Mouse (Mus musculus) kidney, adult 9 months (tissue): ENCODE data around the gene E030030I06Rik.
"Not testable (repeated sequence)": the region's sequence is repeated elsewhere in the genome, so short reads cannot be mapped to it uniquely, and the experiment has no call there.

Source experiments
- DNase-seq: peaks from one replicate; pipeline ENCODE4 v3.0.0; 2022

E030030I06Rik gene

DNA sequence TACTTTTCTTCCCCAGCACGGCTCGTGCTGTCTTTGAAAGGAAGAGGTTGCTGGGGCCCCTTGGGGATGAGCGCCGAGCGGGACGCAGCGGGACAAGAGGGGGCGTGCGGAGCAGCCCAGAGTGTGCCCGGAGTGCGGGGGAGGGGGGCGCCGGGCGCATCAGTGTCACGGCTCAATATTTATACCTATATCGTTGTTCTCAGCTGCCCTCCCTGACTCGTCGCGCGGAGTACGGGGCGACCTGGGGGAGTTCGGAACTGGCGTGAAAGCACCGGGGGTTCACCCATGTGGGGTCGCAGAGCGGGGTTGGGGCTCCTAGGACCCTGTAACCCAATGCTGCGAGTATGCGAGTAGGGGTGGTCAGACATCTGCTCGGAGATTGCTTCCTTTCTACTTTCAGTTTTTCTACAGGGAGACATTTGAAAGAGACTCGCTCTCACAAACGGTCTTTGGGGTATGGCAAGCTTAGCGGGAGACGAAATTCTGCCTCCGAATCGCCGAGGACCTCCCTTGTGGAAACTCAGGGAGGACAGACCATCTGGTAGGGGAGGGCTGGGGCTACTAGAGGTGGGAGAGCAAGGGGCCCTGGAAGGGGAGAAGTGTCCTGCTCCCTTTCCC, at the start of gene E030030I06Rik:
E030030I06Rik (minus strand) TSS at position 198 of the 618 bp plus-strand sequence.
- peak; percentile 32 for DNase-seq

DNA sequence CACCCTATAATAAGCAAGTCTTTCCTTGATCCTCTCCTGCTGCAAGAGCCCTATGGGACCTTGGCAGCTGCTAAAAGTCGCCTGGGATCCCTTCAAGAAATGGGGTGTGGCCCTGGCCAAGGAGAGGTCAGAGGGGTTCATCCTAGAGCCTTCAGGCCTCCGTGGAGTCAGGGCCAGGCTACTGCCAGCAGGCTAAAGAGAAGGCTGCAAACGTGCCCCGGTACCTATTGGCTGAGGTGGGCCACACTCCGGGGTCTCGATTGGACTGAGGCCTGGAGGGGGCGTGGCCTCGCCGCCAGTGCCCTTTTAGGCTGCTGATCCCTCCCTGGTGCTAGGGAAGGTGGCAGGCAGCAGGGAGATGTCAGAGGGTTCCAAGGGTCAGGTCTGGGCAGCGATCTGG, 42.0 kb upstream of the E030030I06Rik start:
- not testable (repeated sequence) for DNase-seq

DNA sequence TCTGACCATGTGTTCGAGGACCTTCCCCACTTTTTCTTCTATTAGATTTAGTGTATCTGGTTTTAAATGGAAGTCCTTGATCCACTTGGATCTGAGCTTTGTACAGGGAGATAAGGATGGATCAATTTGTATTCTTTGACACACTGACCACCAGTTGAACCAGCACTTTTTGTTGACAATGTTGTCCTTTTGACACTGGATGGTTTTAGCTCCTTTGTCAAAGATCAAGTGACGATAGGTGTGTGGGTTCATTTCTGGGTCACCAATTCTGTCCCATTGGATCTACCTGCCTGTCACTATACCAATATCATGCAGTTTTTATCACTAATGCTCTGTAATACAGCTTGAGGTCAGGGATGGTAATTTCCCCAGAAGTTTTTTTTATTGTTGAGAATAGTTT, 27.4 kb upstream of the E030030I06Rik start:
- DNase-seq: not testable (repeated sequence)

GRCm38 (mm10) chr10:22174190-22174487, 25.1 kb upstream of the E030030I06Rik start:
- not testable (repeated sequence) for DNase-seq

- DNase-seq: not testable (repeated sequence)
These were observed 24.5 kb upstream of the E030030I06Rik start for GRCm38 (mm10) chr10:22173335-22174189.

GRCm38 (mm10) chr10:22172431-22173334, 23.6 kb upstream of the E030030I06Rik start:
- DNase-seq: not testable (repeated sequence)

GRCm38 (mm10) chr10:22169116-22169515, 20.0 kb upstream of the E030030I06Rik start:
- DNase-seq: not testable (repeated sequence)

- DNase-seq: not testable (repeated sequence)
These were observed 18.0 kb upstream of the E030030I06Rik start for GRCm38 (mm10) chr10:22167061-22167460.

- not testable (repeated sequence) for DNase-seq
These were observed 17.0 kb upstream of the E030030I06Rik start for GRCm38 (mm10) chr10:22166025-22166424.

DNA sequence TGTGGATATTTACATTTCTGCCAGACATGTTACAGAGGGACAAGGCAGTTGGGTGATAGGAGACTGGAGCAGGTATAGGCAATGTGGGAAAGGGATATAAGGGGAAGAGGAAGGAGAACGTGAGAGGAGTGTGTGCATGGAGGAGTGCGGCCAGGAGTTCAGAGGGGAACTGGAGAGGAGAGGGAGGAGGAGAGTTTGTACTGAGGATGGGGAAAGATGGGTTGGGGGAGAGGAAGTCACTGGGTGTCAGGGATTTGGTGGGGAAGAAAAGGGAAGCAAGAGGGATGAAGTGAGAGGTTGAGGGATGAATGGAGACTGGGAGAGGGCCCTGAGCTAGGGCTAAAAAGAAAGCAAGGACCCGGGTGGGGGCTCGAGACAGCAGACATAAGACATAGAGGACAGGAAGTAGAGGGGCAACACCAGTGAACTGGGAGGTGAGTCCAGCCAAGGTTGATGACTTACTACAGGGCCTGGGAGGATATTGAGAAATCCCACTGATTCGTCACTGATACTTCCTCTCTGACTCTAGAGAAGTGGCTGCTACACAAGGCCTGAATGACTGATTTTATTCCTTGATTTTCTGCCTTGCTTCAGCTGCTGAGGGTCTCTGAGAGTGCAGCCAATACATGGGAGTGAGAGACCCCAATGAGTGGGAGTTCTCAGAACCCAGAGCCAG, 16.4 kb upstream of the E030030I06Rik start:
- DNase-seq: not testable (repeated sequence)

DNA sequence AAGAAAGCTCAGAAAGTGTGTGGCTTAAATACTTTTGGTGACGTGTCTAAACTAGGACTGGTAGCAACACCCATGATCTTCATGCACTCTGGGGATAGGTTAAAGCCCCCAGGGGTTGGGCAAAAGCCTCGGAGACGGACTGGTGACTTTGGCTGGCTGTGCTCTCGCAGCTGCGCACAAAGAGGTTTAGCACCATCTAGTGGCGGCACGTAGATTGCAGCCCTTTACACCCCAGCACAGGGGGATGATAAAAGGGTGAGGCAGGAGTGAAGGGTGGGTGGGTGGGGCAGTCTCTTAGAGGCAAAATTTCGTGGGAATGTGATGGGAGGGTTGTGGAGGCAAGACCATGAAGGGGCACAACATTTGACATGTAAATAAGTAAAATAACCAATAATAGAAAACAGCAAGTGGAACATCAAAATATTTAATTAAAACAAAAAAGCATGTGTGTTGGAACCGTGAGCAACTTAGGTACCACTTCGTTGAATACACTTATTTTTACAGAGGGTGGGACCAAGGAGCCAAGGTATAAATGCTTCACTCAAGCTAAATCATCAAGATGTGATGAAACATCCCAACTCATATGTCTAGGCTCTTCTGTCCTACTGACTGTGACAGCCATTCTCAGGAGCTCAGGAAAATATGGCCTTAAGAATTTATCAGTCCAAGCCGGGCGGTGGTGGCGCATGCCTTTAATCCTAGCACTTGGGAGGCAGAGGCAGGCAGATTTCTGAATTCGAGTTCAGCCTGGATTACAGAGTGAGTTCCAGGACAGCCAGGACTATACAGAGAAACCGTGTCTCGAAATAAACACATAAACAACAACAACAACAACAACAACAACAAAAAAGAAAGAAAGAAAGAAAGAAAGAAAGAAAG, 14.9 kb upstream of the E030030I06Rik start:
- DNase-seq: peak; percentile 73

- DNase-seq: not testable (repeated sequence)
These were observed 14.2 kb upstream of the E030030I06Rik start for GRCm38 (mm10) chr10:22163279-22163678.

- no peak for DNase-seq
These were observed 10.6 kb upstream of the E030030I06Rik start for GRCm38 (mm10) chr10:22159581-22160140.

DNA sequence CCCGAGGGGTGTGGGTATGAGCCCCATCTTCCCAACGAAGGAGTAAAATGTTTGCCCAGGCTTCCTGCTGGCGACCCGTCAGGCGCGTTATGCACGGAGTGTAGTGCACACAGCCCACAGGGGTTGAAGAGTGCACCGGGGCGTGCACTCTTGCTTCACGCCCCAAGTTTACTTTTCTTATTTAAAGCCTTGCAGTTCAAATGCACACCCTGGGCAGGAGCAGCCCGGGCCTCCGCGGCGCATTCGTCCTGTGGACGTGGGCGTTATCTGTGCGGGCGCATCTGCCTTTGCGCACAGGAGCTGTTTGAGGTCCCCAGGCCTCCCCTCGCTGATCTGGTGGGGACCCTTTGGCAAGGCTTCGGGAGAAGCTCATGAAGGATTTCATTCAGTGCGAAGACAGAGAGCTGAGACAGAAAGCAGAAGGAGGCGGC, 10.1 kb upstream of the E030030I06Rik start:
- DNase-seq: no peak

DNA sequence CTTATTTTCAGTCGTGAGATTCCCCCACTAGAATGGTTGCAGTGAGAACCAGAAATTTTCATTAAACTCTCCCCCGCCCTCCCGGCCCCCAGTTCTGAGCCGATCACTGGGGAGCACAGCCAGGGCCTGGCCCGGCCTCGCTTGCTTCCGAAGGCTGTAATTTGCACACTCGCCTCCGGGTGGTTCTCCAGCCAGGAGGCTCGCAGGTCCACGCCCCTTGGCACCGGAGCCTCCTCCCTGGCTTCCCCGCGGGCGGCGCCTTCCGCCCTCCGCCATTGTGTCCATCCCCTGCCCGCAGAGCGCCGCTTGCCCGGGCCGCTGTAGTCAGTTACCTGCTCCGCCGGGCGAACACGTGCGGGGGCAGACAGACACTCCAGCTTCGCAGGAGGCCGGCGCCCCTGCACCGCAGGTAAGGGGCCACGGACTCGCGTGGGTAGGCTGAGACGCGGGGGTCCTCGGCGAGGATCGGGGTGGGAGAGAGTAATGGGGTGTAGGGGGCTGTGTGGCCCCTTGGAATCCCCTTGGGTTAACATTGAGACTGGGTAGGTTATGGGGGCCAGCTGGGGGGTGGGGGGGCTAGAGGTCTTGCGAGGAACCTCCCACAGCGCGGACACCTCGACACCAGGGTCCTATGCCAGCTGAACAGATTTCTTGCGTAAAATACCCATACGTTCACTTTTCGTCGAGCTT, 9.4 kb upstream of the E030030I06Rik start, which contains the start of the genes Raet1e and H60b:
Raet1e (plus strand) TSS at position 260 of the 690 bp plus-strand sequence.
H60b (plus strand) TSS at position 277 of the 690 bp plus-strand sequence.
- peak; percentile 75 for DNase-seq

DNA sequence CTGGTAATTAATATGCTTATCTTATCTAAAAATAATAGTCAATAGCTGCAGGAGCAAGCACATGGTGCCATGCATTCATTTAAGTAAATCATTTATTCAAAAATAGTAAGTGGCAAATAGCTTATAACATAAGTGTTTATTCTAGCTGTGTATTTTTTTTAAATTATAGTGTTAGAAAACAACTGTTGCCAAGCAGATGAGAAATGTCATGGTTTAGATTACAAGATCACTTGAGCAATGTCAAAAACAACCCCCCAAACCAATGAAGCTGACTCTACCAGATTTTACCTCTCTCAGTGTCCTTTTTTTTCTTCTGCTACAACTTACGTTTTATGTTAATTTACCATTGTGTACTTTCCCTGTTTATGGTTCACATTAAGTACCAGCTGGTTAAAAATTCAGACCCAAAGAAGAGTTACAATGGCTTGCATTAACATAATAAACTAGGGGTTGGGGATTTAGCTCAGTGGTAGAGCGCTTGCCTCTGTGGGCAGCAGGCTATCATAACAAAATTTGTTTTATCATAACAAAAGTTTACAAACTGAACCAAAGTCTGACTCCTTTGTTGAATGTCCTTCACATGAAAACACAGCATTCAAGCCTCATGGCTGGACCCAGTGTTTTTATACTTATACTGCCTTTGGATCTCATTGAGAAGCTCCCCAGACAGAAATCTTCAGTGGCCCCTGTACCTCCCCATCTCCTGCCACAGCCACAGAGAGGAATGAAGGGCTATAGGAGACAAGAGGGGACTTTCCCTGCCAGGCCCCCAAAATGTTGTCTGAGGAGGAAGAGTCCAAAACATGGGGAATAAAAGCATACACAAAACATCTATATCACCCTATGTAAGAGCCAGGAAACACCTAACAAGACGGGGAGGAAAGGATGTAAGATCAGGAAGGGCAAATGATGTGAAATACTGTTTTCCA, 6.1 kb upstream of the E030030I06Rik start:
- no peak for DNase-seq

DNA sequence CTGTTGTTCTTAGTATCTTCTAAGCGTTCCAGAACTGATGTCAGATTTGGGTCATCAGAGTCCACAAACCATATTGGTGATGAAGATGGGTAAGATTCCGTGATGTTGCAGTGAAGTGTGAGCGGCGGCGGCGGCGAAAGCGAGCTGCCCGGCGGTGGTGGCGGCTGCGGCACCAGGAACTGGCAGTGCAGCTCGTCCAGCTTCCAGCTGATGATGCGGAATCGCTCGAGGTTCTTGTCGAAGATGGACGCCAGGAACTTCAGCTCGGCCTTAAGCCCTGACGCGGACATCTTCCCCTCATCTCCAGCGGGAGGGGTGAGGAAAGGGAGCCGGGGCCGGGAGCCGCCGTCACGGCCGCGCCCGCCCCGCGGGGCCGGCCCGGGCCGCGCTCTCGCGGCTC, 5.1 kb upstream of the E030030I06Rik start:
- DNase-seq: peak; percentile 28

DNA sequence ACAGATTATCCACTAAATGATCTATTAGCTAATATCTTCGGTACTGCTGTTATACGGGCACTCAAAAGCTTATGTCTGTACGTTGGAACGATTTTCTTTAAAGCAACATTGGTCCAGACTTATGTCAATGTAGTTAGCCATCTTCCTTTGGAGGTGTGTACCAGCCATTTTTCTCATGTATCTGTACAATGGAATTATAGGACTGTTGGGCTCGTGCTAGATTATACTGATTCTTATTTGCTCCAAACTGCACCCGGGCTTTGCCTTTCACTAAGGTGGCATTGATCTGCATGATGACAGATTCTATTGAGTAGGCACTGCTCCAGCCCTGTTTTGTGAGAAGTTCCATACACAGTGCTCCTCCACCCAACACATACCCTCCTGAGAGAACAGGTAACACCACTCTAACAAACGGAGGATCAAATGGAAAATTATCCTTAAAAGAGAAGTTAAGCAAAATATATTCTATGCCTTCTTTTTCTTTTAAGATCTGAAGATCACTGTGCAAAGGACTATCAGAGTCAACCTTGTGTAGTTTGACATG, 4.1 kb upstream of the E030030I06Rik start:
- DNase-seq: not testable (repeated sequence)
